Mouse (Mus musculus) erythroblast, embryonic 14.5 days (primary cell): ENCODE results near the gene AC134908.4.

ENCODE experiments used
- GATA1 ChIP-seq: IDR thresholded peaks from 2 replicates; pipeline ENCODE4 v1.6.1; 2012; ENCODE audit warnings: low read length, inconsistent platforms, mixed read lengths
- TAL1 ChIP-seq: IDR thresholded peaks from 3 replicates; pipeline ENCODE4 v1.6.1; 2012; ENCODE audit warnings: low read length, inconsistent platforms, mixed read lengths

- TF ChIP-seq TAL1 (no peak), GATA1 (no peak)
These were observed 29.9 kb upstream of the AC134908.4 start for GRCm38 (mm10) chr17:25825311-25825710.
